Mouse (Mus musculus): ENCODE data around the gene Gm21310. TPM values are rescaled to one million over a fixed set of nuclear protein-coding genes. Genes with fewer than 3 reads are reported as not detected.
"Not testable (repeated sequence)": the region's sequence is repeated elsewhere in the genome, so short reads cannot be mapped to it uniquely, and the experiment has no call there.

Gm21310 gene
- polyA plus RNA-seq (2016; fragmentation: Nextera tagmentation; extraction: Ambion mirVana) = not detected in 2 replicates

GRCm38 (mm10) chrY:10147083-10147482 lies at the start of gene Gm21310:
Gm21310 (minus strand) TSS chrY:10147183.
- not testable (repeated sequence) for H3K27me3 ChIP-seq (ENCODE audit: poor library complexity, severe bottlenecking); H3K36me3 ChIP-seq (replicated peaks); H3K27ac ChIP-seq; DNase-seq (ENCODE audit: extremely low spot score, low spot score); H3K4me1 ChIP-seq; H3K9me3 ChIP-seq; H3K4me3 ChIP-seq

Other genes with a start within 250 kb of the Gm21310 start
- gene Gm20834, start 177.4 kb upstream of the Gm21310 start, polyA plus RNA-seq (2016; fragmentation: Nextera tagmentation; extraction: Ambion mirVana) = not detected in 2 replicates